Mouse (Mus musculus) midbrain, postnatal 0 days (tissue): ENCODE results near the gene Wrap73. TPM values are rescaled to one million over a fixed set of nuclear protein-coding genes. Genes with fewer than 3 reads are reported as not detected.

Source experiments
- ATAC-seq: fragments of 200-750 bp; cut with Nextera tagmentation; 2 replicates; pipeline ENCODE4 v1.8.0; 2017; ENCODE audit warnings: moderate number of reproducible peaks, mild to moderate bottlenecking, moderate TSS enrichment, moderate library complexity; ENCODE audit not compliant: low FRiP score
- DNase-seq: peaks from one replicate; pipeline ENCODE4 v3.0.0-alpha.2; 2015; ENCODE audit warnings: low spot score
- H3K27ac ChIP-seq: fragments of 300-500 bp; sonication (generic); 2 replicates; pipeline ENCODE4 v1.5.1; 2014; ENCODE audit warnings: low read depth, mild to moderate bottlenecking, low read length, mixed read lengths
- H3K27me3 ChIP-seq: fragments of 300-500 bp; sonication (generic); 2 replicates; pipeline ENCODE4 v1.6.1; 2014; ENCODE audit warnings: low read length, control low read depth, mixed read lengths; ENCODE audit not compliant: insufficient read depth
- H3K36me3 ChIP-seq: fragments of 300-500 bp; sonication (generic); 2 replicates; pipeline ENCODE4 v1.6.1; 2014; ENCODE audit warnings: low read length, control low read depth, mixed read lengths; ENCODE audit not compliant: insufficient read depth
- H3K4me1 ChIP-seq: fragments of 300-500 bp; sonication (generic); 2 replicates; pipeline ENCODE4 v1.6.1; 2014; ENCODE audit warnings: mild to moderate bottlenecking, control low read depth, antibody characterized with exemption, low read length, mixed read lengths; ENCODE audit not compliant: insufficient read depth
- H3K4me2 ChIP-seq: fragments of 300-500 bp; sonication (generic); 2 replicates; pipeline ENCODE4 v1.6.1; 2014; ENCODE audit warnings: low read depth, mild to moderate bottlenecking, low read length, mixed read lengths; ENCODE audit not compliant: poor library complexity, severe bottlenecking
- H3K4me3 ChIP-seq: fragments of 300-500 bp; sonication (generic); 2 replicates; pipeline ENCODE4 v1.5.1; 2014; ENCODE audit warnings: low read depth, mild to moderate bottlenecking, low read length, moderate library complexity
- H3K9ac ChIP-seq: fragments of 300-500 bp; sonication (generic); replicated peaks from 2 replicates; pipeline ENCODE4 v1.6.1; 2014; ENCODE audit warnings: mild to moderate bottlenecking, low read length, moderate library complexity, mixed read lengths; ENCODE audit not compliant: poor library complexity, severe bottlenecking
- H3K9me3 ChIP-seq: fragments of 300-500 bp; sonication (generic); 2 replicates; pipeline ENCODE4 v1.6.1; 2016; ENCODE audit warnings: low read length, control low read depth
- CTCF ChIP-seq: IDR thresholded peaks from 2 replicates; pipeline ENCODE4 v1.5.1; 2016; ENCODE audit warnings: antibody characterized with exemption, mild to moderate bottlenecking
- WGBS: fragments of 180-500 bp; shearing (Covaris S2); extraction: QIAGEN DNeasy Blood & Tissue Kit; methylation state at CpG from one replicate; pipeline ENCODE4 v1.1.7; 2014; 5-methylcytosine and 5-hydroxymethylcytosine counted together
- polyA plus RNA-seq: library from polyadenylated mRNA; unstranded; fragments of >200 nt; fragmentation: Nextera tagmentation; extraction: Ambion mirVana; gene quantifications from 2 replicates; pipeline ENCODE4 v1.2.1, GENCODE M21; 2015
- total RNA-seq: library from RNA; depleted of rRNA; stranded (reverse); fragments of >200 nt; gene quantifications from 2 replicates; pipeline ENCODE4 v1.2.3, GENCODE M21; 2014

Wrap73 gene
- total and polyA plus RNA-seq, 2 experiments from 2014 or later, result 34.7 to 46.8 TPM

- H3K27me3 ChIP-seq, result no peaks in the 10 kb centered on the region; the same call in 1 of the 2 replicates
- TF ChIP-seq CTCF, result no peak
- no peak overlapping the region for H3K9ac ChIP-seq
- ATAC-seq (no peak), DNase-seq (no peak)
- no peak overlapping the region for H3K4me2 ChIP-seq
- 80% methylated on average over 9 of the region's 9 CpGs for WGBS
- H3K36me3 ChIP-seq, result no peaks in the 10 kb centered on the region
- no peak overlapping the region for H3K27ac ChIP-seq
- no peaks in the 10 kb centered on the region for H3K4me1 ChIP-seq
- no peak overlapping the region for H3K4me3 ChIP-seq
- no peaks in the 10 kb centered on the region for H3K9me3 ChIP-seq
Observed at GRCm38 (mm10) chr4:154119208-154119607, 23.0 kb upstream of the Wrap73 start.

GRCm38 (mm10) chr4:154121800-154122199, 20.4 kb upstream of the Wrap73 start:
- no peak for TF ChIP-seq CTCF
- WGBS, result 74% methylated on average over 11 of the region's 11 CpGs
- Histone ChIP-seq H3K36me3 (no peaks in the 10 kb centered on the region), H3K4me2 (no peak overlapping the region), H3K27me3 (no peaks in the 10 kb centered on the region; the same call in 1 of the 2 replicates), H3K9me3 (no peaks in the 10 kb centered on the region), H3K27ac (no peak overlapping the region), H3K9ac (no peak overlapping the region), H3K4me3 (no peak overlapping the region), H3K4me1 (no peaks in the 10 kb centered on the region)
- no peak for ATAC-seq
- DNase-seq, result no peak

- no peak for ATAC-seq
- DNase-seq, result no peak
Observed at GRCm38 (mm10) chr4:154122374-154122773, 19.8 kb upstream of the Wrap73 start.

GRCm38 (mm10) chr4:154123553-154123952, 18.6 kb upstream of the Wrap73 start:
- Histone ChIP-seq H3K4me2 (no peak overlapping the region), H3K4me3 (no peak overlapping the region), H3K4me1 (no peaks in the 10 kb centered on the region), H3K9me3 (no peaks in the 10 kb centered on the region), H3K9ac (no peak overlapping the region), H3K27ac (no peak overlapping the region), H3K27me3 (no peaks in the 10 kb centered on the region; the same call in 1 of the 2 replicates), H3K36me3 (no peaks in the 10 kb centered on the region)
- 79% methylated on average over 6 of the region's 6 CpGs for WGBS
- DNase-seq, result no peak
- ATAC-seq, result no peak
- no peak for TF ChIP-seq CTCF

More at GRCm38 (mm10) chr4:154122374-154122773, 19.8 kb upstream of the Wrap73 start:
- 81% methylated on average over 7 of the region's 7 CpGs for WGBS
- Histone ChIP-seq H3K4me2 (no peak overlapping the region), H3K4me1 (no peaks in the 10 kb centered on the region), H3K9me3 (no peaks in the 10 kb centered on the region), H3K9ac (no peak overlapping the region), H3K36me3 (no peaks in the 10 kb centered on the region), H3K27me3 (no peaks in the 10 kb centered on the region; the same call in 1 of the 2 replicates), H3K4me3 (no peak overlapping the region), H3K27ac (no peak overlapping the region)
- no peak for TF ChIP-seq CTCF

GRCm38 (mm10) chr4:154125202-154125601, 17.0 kb upstream of the Wrap73 start:
- no peak overlapping the region for H3K4me3 ChIP-seq
- H3K4me2 ChIP-seq, result no peak overlapping the region
- H3K9ac ChIP-seq, result no peak overlapping the region
- ATAC-seq (no peak), DNase-seq (no peak)
- H3K9me3 ChIP-seq, result no peaks in the 10 kb centered on the region
- no peaks in the 10 kb centered on the region; the same call in 1 of the 2 replicates for H3K27me3 ChIP-seq
- no peaks in the 10 kb centered on the region for H3K4me1 ChIP-seq
- no peaks in the 10 kb centered on the region for H3K36me3 ChIP-seq
- TF ChIP-seq CTCF, result no peak
- WGBS, result 73% methylated on average over 5 of the region's 5 CpGs
- no peak overlapping the region for H3K27ac ChIP-seq

GRCm38 (mm10) chr4:154127273-154127672, 14.9 kb upstream of the Wrap73 start:
- Histone ChIP-seq H3K9ac (no peak overlapping the region), H3K27me3 (no peaks in the 10 kb centered on the region; the same call in 1 of the 2 replicates), H3K27ac (no peak overlapping the region), H3K4me3 (no peak overlapping the region), H3K9me3 (no peaks in the 10 kb centered on the region), H3K4me1 (no peaks in the 10 kb centered on the region), H3K4me2 (no peak overlapping the region), H3K36me3 (no peaks in the 10 kb centered on the region)
- DNase-seq (no peak), ATAC-seq (no peak)
- no peak for TF ChIP-seq CTCF
- 67% methylated on average over 3 of the region's 3 CpGs for WGBS
